Mouse (Mus musculus): ENCODE results near the gene Poldip2. TPM values are rescaled to one million over a fixed set of nuclear protein-coding genes. Genes with fewer than 3 reads are reported as not detected.

Poldip2 gene
- polyA plus RNA-seq, 1 experiment from 2014 or later = 130 TPM

GRCm38 (mm10) chr11:78544449-78545111 is 32.6 kb downstream of the Poldip2 start:
- ATAC-seq (replicated peaks; ENCODE audit: insufficient number of reproducible peaks, low FRiP score, low TSS enrichment) = no peak
- Histone ChIP-seq H3K27ac (ENCODE audit: low read depth, low read length) (no peak overlapping the region), H3K9ac (ENCODE audit: low read depth, low read length) (no peak overlapping the region), H3K4me1 (ENCODE audit: control insufficient read depth, insufficient read depth, low read length) (peaks cover 9% of the 10 kb centered on the region), H3K9me3 (replicated peaks; ENCODE audit: control insufficient read depth, low read length) (no peaks in the 10 kb centered on the region), H3K4me2 (no peak overlapping the region), H3K27me3 (ENCODE audit: control insufficient read depth, insufficient read depth, low read length) (no peaks in the 10 kb centered on the region), H3K36me3 (ENCODE audit: control insufficient read depth, insufficient read depth, low read length) (peaks cover 12% of the 10 kb centered on the region; the same call in 1 of the 2 replicates), H3K4me3 (ENCODE audit: low read depth, low read length) (no peak overlapping the region)
- WGBS (ENCODE audit: insufficient replicate concordance) = 90% methylated on average over 7 of the region's 7 CpGs

GRCm38 (mm10) chr11:78545181-78545580 is 33.2 kb downstream of the Poldip2 start:
- H3K36me3 ChIP-seq (ENCODE audit: control insufficient read depth, insufficient read depth, low read length) = peaks cover 12% of the 10 kb centered on the region; the same call in 1 of the 2 replicates
- no peak overlapping the region for H3K4me3 ChIP-seq (ENCODE audit: low read depth, low read length)
- no peaks in the 10 kb centered on the region for H3K27me3 ChIP-seq (ENCODE audit: control insufficient read depth, insufficient read depth, low read length)
- H3K4me1 ChIP-seq (ENCODE audit: control insufficient read depth, insufficient read depth, low read length) = peaks cover 12% of the 10 kb centered on the region
- no peaks in the 10 kb centered on the region for H3K9me3 ChIP-seq (replicated peaks; ENCODE audit: control insufficient read depth, low read length)
- H3K27ac ChIP-seq (ENCODE audit: low read depth, low read length) = no peak overlapping the region
- WGBS (ENCODE audit: insufficient replicate concordance) = 67% methylated on average over 8 of the region's 8 CpGs
- no peak overlapping the region for H3K9ac ChIP-seq (ENCODE audit: low read depth, low read length)
- no peak overlapping the region for H3K4me2 ChIP-seq
- no peak for ATAC-seq (replicated peaks; ENCODE audit: insufficient number of reproducible peaks, low FRiP score, low TSS enrichment)

- Histone ChIP-seq H3K9me3 (replicated peaks; ENCODE audit: control insufficient read depth, low read length) (no peaks in the 10 kb centered on the region), H3K27me3 (ENCODE audit: control insufficient read depth, insufficient read depth, low read length) (no peaks in the 10 kb centered on the region), H3K4me2 (no peak overlapping the region), H3K27ac (ENCODE audit: low read depth, low read length) (no peak overlapping the region), H3K9ac (ENCODE audit: low read depth, low read length) (no peak overlapping the region), H3K4me3 (ENCODE audit: low read depth, low read length) (no peak overlapping the region), H3K36me3 (ENCODE audit: control insufficient read depth, insufficient read depth, low read length) (peaks cover 9% of the 10 kb centered on the region; the same call in 1 of the 2 replicates), H3K4me1 (ENCODE audit: control insufficient read depth, insufficient read depth, low read length) (peaks cover 15% of the 10 kb centered on the region)
- no peak for ATAC-seq (replicated peaks; ENCODE audit: insufficient number of reproducible peaks, low FRiP score, low TSS enrichment)
- 83% methylated on average over 2 of the region's 2 CpGs for WGBS (ENCODE audit: insufficient replicate concordance)
These were observed 35.9 kb downstream of the Poldip2 start for GRCm38 (mm10) chr11:78547718-78548460.

- WGBS (ENCODE audit: insufficient replicate concordance) = 4% methylated on average over 5 of the region's 5 CpGs
- Histone ChIP-seq H3K9me3 (replicated peaks; ENCODE audit: control insufficient read depth, low read length) (no peaks in the 10 kb centered on the region), H3K4me3 (ENCODE audit: low read depth, low read length) (peak overlapping the region; percentile 74), H3K4me2 (peak overlapping the region; percentile 83), H3K9ac (ENCODE audit: low read depth, low read length) (peak overlapping the region; percentile 78), H3K36me3 (ENCODE audit: control insufficient read depth, insufficient read depth, low read length) (no peaks in the 10 kb centered on the region), H3K4me1 (ENCODE audit: control insufficient read depth, insufficient read depth, low read length) (peaks cover 15% of the 10 kb centered on the region), H3K27ac (ENCODE audit: low read depth, low read length) (no peak overlapping the region), H3K27me3 (ENCODE audit: control insufficient read depth, insufficient read depth, low read length) (no peaks in the 10 kb centered on the region)
- no peak for ATAC-seq (replicated peaks; ENCODE audit: insufficient number of reproducible peaks, low FRiP score, low TSS enrichment)
These were observed 37.5 kb downstream of the Poldip2 start for GRCm38 (mm10) chr11:78549491-78549987.

- Histone ChIP-seq H3K27me3 (ENCODE audit: control insufficient read depth, insufficient read depth, low read length) (no peaks in the 10 kb centered on the region), H3K9ac (ENCODE audit: low read depth, low read length) (peak within 1 kb of the TSS; percentile 78), H3K9me3 (replicated peaks; ENCODE audit: control insufficient read depth, low read length) (no peaks in the 10 kb centered on the region), H3K36me3 (ENCODE audit: control insufficient read depth, insufficient read depth, low read length) (no peaks in the 10 kb centered on the region), H3K4me2 (peak within 1 kb of the TSS; percentile 83), H3K27ac (ENCODE audit: low read depth, low read length) (peak within 1 kb of the TSS; percentile 71), H3K4me3 (ENCODE audit: low read depth, low read length) (peak within 1 kb of the TSS; percentile 74), H3K4me1 (ENCODE audit: control insufficient read depth, insufficient read depth, low read length) (peaks cover 17% of the 10 kb centered on the region)
- ATAC-seq (replicated peaks; ENCODE audit: insufficient number of reproducible peaks, low FRiP score, low TSS enrichment) = peak; percentile 98
- WGBS (ENCODE audit: insufficient replicate concordance) = under 1% methylated on average over 54 of the region's 60 CpGs
These were observed 38.4 kb downstream of the Poldip2 start, which contains the start of gene Tmem97 for GRCm38 (mm10) chr11:78550168-78551058. Gene Tmem97, minus strand, starts transcription at chr11:78550777.

GRCm38 (mm10) chr11:78551059-78551398 is 39.0 kb downstream of the Poldip2 start:
- H3K9ac ChIP-seq (ENCODE audit: low read depth, low read length) = peak overlapping the region; percentile 78
- H3K9me3 ChIP-seq (replicated peaks; ENCODE audit: control insufficient read depth, low read length) = no peaks in the 10 kb centered on the region
- H3K4me1 ChIP-seq (ENCODE audit: control insufficient read depth, insufficient read depth, low read length) = peaks cover 23% of the 10 kb centered on the region
- WGBS (ENCODE audit: insufficient replicate concordance) = 32% methylated on average over 6 of the region's 6 CpGs
- no peaks in the 10 kb centered on the region for H3K36me3 ChIP-seq (ENCODE audit: control insufficient read depth, insufficient read depth, low read length)
- peak overlapping the region; percentile 54; the same call in 1 of the 2 replicates for H3K27ac ChIP-seq (ENCODE audit: low read depth, low read length)
- peak overlapping the region; percentile 83 for H3K4me2 ChIP-seq
- ATAC-seq (replicated peaks; ENCODE audit: insufficient number of reproducible peaks, low FRiP score, low TSS enrichment) = 0 out of 2 replicates have a peak, but pooled peaks have one; percentile 9
- peak overlapping the region; percentile 74 for H3K4me3 ChIP-seq (ENCODE audit: low read depth, low read length)
- H3K27me3 ChIP-seq (ENCODE audit: control insufficient read depth, insufficient read depth, low read length) = no peaks in the 10 kb centered on the region

GRCm38 (mm10) chr11:78555623-78556022 is 43.6 kb downstream of the Poldip2 start:
- Histone ChIP-seq H3K4me1 (ENCODE audit: control insufficient read depth, insufficient read depth, low read length) (peaks cover 12% of the 10 kb centered on the region), H3K36me3 (ENCODE audit: control insufficient read depth, insufficient read depth, low read length) (no peaks in the 10 kb centered on the region), H3K9ac (ENCODE audit: low read depth, low read length) (no peak overlapping the region; the same call in 1 of the 2 replicates), H3K27ac (ENCODE audit: low read depth, low read length) (peak overlapping the region; percentile 60), H3K4me3 (ENCODE audit: low read depth, low read length) (no peak overlapping the region), H3K9me3 (replicated peaks; ENCODE audit: control insufficient read depth, low read length) (no peaks in the 10 kb centered on the region), H3K4me2 (no peak overlapping the region), H3K27me3 (ENCODE audit: control insufficient read depth, insufficient read depth, low read length) (no peaks in the 10 kb centered on the region)
- ATAC-seq (replicated peaks; ENCODE audit: insufficient number of reproducible peaks, low FRiP score, low TSS enrichment) = no peak
- 68% methylated on average over 3 of the region's 3 CpGs for WGBS (ENCODE audit: insufficient replicate concordance)

- ATAC-seq (replicated peaks; ENCODE audit: insufficient number of reproducible peaks, low FRiP score, low TSS enrichment) = no peak
- H3K4me3 ChIP-seq (ENCODE audit: low read depth, low read length) = no peak overlapping the region
- H3K4me1 ChIP-seq (ENCODE audit: control insufficient read depth, insufficient read depth, low read length) = peaks cover 11% of the 10 kb centered on the region
- H3K27me3 ChIP-seq (ENCODE audit: control insufficient read depth, insufficient read depth, low read length) = no peaks in the 10 kb centered on the region
- no peaks in the 10 kb centered on the region for H3K36me3 ChIP-seq (ENCODE audit: control insufficient read depth, insufficient read depth, low read length)
- H3K9ac ChIP-seq (ENCODE audit: low read depth, low read length) = no peak overlapping the region; the same call in 1 of the 2 replicates
- H3K27ac ChIP-seq (ENCODE audit: low read depth, low read length) = peak overlapping the region; percentile 60; the same call in 1 of the 2 replicates
- no peak overlapping the region for H3K4me2 ChIP-seq
- 75% methylated on average over 4 of the region's 4 CpGs for WGBS (ENCODE audit: insufficient replicate concordance)
- no peaks in the 10 kb centered on the region for H3K9me3 ChIP-seq (replicated peaks; ENCODE audit: control insufficient read depth, low read length)
These were observed 44.1 kb downstream of the Poldip2 start for GRCm38 (mm10) chr11:78556070-78556469.

Measured in heart, embryonic 11.5 days (tissue).